Mouse (Mus musculus) skeletal muscle tissue, postnatal 0 days (tissue): ENCODE results near the gene Rbak. TPM values are rescaled to one million over a fixed set of nuclear protein-coding genes. Genes with fewer than 3 reads are reported as not detected.

Experiments
- microRNA-seq, 2 experiments: library from miRNA; unstranded; fragments of <30 nt; microRNA quantifications; one replicate each; pipeline ENCODE4; 2016
- polyA plus RNA-seq: library from polyadenylated mRNA; unstranded; fragments of >200 nt; fragmentation: Nextera tagmentation; extraction: Ambion mirVana; gene quantifications from 2 replicates; pipeline ENCODE4 v1.2.1, GENCODE M21; 2015

Rbak gene
- 4.3 and 4.8 TPM in 2 replicates for polyA plus RNA-seq

GRCm38 (mm10) chr5:143180255-143181076 lies at the start of gene Rbak, which contains the start of gene Spdye4b:
Gene Rbak, minus strand, starts transcription at chr5:143180775.
Gene Spdye4b, plus strand, starts transcription at chr5:143181017.

DNA sequence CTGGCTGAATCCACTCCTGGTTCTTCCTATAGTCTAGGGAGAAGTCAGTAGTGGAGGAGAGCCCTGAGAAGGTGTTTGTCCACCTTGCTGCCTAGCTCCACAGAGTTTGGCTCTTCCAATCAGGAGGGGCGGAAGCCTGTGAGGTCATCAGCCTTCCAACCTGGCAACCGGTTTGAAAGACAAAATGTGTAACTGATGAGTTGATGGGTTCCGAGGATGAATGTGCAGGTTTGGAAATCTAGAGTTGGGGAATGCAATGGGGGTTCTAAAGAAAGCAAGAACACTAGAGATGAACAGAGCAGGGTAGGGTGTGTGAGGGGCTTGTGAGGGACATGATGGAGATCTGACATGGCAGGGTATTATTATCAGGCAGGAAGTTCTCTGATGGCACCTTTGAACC lies 46.2 kb upstream of the Rbak start, which contains the start of gene Spdye4a:
Spdye4a (minus strand) TSS at position 101 of the 400 bp plus-strand sequence.

GRCm38 (mm10) chr5:143147481-143147880 lies 33.1 kb downstream of the Rbak start, which contains the start of gene Olfr718-ps1:
Gene Olfr718-ps1, minus strand, starts transcription at chr5:143147581.

Small RNAs within 50 kb of the gene (microRNA-seq; reads per million reads assigned to microRNA genes)
- gene Gm44405: 0 reads per million in 2 experiments

Other genes with a start within 250 kb of the Rbak start
- gene Fscn1, start 220.4 kb downstream of the Rbak start, polyA plus RNA-seq: 95.7 and 123 TPM in 2 replicates
- gene Rnf216, start 67.8 kb downstream of the Rbak start, polyA plus RNA-seq: 17.7 and 18.1 TPM in 2 replicates
- gene Olfr718-ps1, start 33.2 kb downstream of the Rbak start, polyA plus RNA-seq: not detected in 2 replicates
- not detected in 2 replicates for gene Spdye4b, start 242 bp upstream of the Rbak start, polyA plus RNA-seq
- gene Spdye4a, start 46.1 kb upstream of the Rbak start, polyA plus RNA-seq: not detected in 2 replicates
- 4.8 and 5.7 TPM in 2 replicates for gene Zfp12, start 54.4 kb upstream of the Rbak start, polyA plus RNA-seq
- gene Zfp316, start 89.2 kb upstream of the Rbak start, polyA plus RNA-seq: 1.4 TPM in 2 replicates
- not detected in 2 replicates for gene Zfp853, start 112.8 kb upstream of the Rbak start, polyA plus RNA-seq
- 11.5 and 12.3 TPM in 2 replicates for gene E130309D02Rik, start 134.6 kb upstream of the Rbak start, polyA plus RNA-seq
- gene Zdhhc4, start 148.5 kb upstream of the Rbak start, polyA plus RNA-seq: 62.4 and 63.2 TPM in 2 replicates
- not detected in 2 replicates for gene Grid2ip, start 176.6 kb upstream of the Rbak start, polyA plus RNA-seq
- 169 and 210 TPM in 2 replicates for gene Kdelr2, start 223.1 kb upstream of the Rbak start, polyA plus RNA-seq